Mouse (Mus musculus) liver, adult 2 months (tissue): ENCODE data around the gene Ahcyl1. TPM values are rescaled to one million over a fixed set of nuclear protein-coding genes. Genes with fewer than 3 reads are reported as not detected.

Source experiments
- DNase-seq: peaks from one replicate; pipeline ENCODE4 v3.0.0-alpha.2; 2011; ENCODE audit warnings: low read depth, low spot score; ENCODE audit errors: extremely low read depth
- H3K27ac ChIP-seq: fragments of 200-500 bp; replicated peaks from 2 replicates; pipeline ENCODE4 v1.5.1; 2012; ENCODE audit warnings: low read depth, mild to moderate bottlenecking, control low read depth, inconsistent platforms, low read length; ENCODE audit not compliant: insufficient read depth
- H3K27me3 ChIP-seq: fragments of 200-500 bp; 2 replicates; pipeline ENCODE4 v1.6.1; 2012; ENCODE audit warnings: mild to moderate bottlenecking, moderate library complexity, low read length, inconsistent platforms; ENCODE audit not compliant: control insufficient read depth, insufficient read depth
- H3K36me3 ChIP-seq: fragments of 200-500 bp; 2 replicates; pipeline ENCODE4 v1.6.1; 2012; ENCODE audit warnings: low read length, inconsistent platforms; ENCODE audit not compliant: control insufficient read depth, insufficient read depth
- H3K4me1 ChIP-seq: fragments of 200-500 bp; 2 replicates; pipeline ENCODE4 v1.6.1; 2011; ENCODE audit warnings: low read length; ENCODE audit not compliant: control insufficient read depth, insufficient read depth
- H3K4me3 ChIP-seq: fragments of 200-500 bp; 2 replicates; pipeline ENCODE4 v1.5.1; 2011; ENCODE audit warnings: low read depth, mild to moderate bottlenecking, control low read depth, low read length, moderate library complexity; ENCODE audit not compliant: insufficient read depth
- H3K79me2 ChIP-seq: fragments of 200-500 bp; 2 replicates; pipeline ENCODE4 v1.6.1; 2012; ENCODE audit warnings: inconsistent platforms, mild to moderate bottlenecking, low read length, moderate library complexity; ENCODE audit not compliant: control insufficient read depth, insufficient read depth
- H3K9ac ChIP-seq: fragments of 200-500 bp; 2 replicates; pipeline ENCODE4 v1.6.1; 2012; ENCODE audit warnings: low read depth, mild to moderate bottlenecking, control low read depth, inconsistent platforms, low read length
- CTCF ChIP-seq: fragments of 200-500 bp; IDR thresholded peaks from 2 replicates; pipeline ENCODE4 v1.5.1; 2011; ENCODE audit warnings: low read depth, low read length, control low read depth
- POLR2A ChIP-seq: fragments of 200-500 bp; IDR thresholded peaks from 2 replicates; pipeline ENCODE4 v1.6.1; 2011; ENCODE audit warnings: low read length, control low read depth; ENCODE audit not compliant: insufficient read depth; ENCODE audit errors: extremely low read depth
- WGBS: fragments of 180-500 bp; shearing (Covaris S2); methylation state at CpG from one replicate; pipeline ENCODE4 v1.1.7; 2018; 5-methylcytosine and 5-hydroxymethylcytosine counted together
- polyA plus RNA-seq: library from polyadenylated mRNA; depleted of rRNA; stranded (reverse); fragments of >200 nt; gene quantifications from 2 replicates; pipeline ENCODE4 v1.2.3, GENCODE M21; 2012; rRNA removed
- total RNA-seq: library from RNA; depleted of rRNA; stranded (reverse); fragments of >200 nt; gene quantifications from 2 replicates; pipeline ENCODE4 v1.2.3, GENCODE M21; 2014; rRNA removed

Ahcyl1 gene
- total RNA-seq (50.2 and 52.9 TPM in 2 replicates), polyA plus RNA-seq (40.4 and 42.3 TPM in 2 replicates)

DNA sequence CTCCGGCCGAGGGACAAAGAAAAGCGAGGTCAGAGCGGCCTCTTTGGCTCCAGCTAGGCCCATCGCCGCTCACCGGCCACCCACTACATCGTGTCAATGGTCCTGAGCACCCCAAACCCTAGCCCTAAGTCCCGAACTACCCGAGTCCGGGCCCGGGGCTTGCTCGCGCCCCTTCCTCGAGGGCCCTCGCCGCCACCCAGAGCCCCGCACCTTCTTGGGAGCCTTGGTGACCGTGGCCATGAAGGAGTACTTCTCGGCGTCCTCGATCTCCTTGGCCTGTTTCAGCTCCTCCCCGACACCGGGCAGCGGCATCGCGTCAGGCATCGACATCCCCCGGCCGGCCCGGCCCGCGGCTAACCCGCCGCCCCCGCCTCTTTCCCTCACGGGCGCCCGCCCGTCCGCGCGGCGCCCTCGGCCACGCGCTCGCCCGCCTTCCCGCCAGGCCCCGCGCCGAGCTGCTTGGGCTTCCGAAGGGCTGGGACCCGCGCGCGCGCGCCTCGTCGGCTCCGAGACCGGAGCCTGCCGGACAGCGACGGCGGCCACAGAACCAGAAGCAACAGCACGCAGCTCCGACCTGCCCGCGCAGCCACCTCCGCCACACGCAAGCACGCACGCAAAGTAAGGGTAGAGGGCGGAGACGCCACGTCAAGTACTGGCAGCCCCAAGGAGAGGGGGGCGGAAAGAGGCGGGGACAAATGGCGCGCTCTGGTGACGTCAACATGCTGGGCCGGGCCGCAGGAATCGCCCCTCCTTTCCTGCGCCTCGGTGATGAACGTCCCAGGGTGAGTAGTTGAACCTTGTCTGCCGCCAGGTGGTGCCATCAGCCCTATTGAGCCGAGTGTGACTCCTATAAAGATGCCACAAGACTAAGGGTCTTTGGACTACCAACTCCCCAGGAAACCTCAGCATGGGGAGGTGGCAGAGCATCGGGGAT, at the start of gene Ahcyl1:
TSS of gene Ahcyl1 (minus strand) at position 613 of the 934 bp plus-strand sequence.
- TF ChIP-seq POLR2A = peak; percentile 89
- peak; percentile 97 for TF ChIP-seq CTCF
- DNase-seq = peak; percentile 89
- H3K27ac ChIP-seq = peak within 1 kb of the TSS; percentile 87
- H3K4me3 ChIP-seq = peak within 1 kb of the TSS; percentile 87
- WGBS = under 1% methylated on average over 92 of the region's 93 CpGs
- no peaks in the 10 kb centered on the region for H3K36me3 ChIP-seq
- H3K4me1 ChIP-seq = peaks cover 13% of the 10 kb centered on the region
- peak within 1 kb of the TSS; percentile 89 for H3K9ac ChIP-seq
- H3K79me2 ChIP-seq = peaks cover 16% of the 10 kb centered on the region
- no peaks in the 10 kb centered on the region for H3K27me3 ChIP-seq

GRCm38 (mm10) chr3:107746026-107746425, 49.7 kb upstream of the Ahcyl1 start:
- peak; percentile 14 for DNase-seq
- H3K79me2 ChIP-seq = no peaks in the 10 kb centered on the region
- no peaks in the 10 kb centered on the region for H3K27me3 ChIP-seq
- WGBS = 83% methylated on average over 3 of the region's 3 CpGs
- H3K4me3 ChIP-seq = no peak overlapping the region
- no peak overlapping the region for H3K9ac ChIP-seq
- H3K36me3 ChIP-seq = peaks cover 18% of the 10 kb centered on the region
- peaks cover 10% of the 10 kb centered on the region for H3K4me1 ChIP-seq
- TF ChIP-seq CTCF (no peak), POLR2A (no peak)
- no peak overlapping the region for H3K27ac ChIP-seq

DNA sequence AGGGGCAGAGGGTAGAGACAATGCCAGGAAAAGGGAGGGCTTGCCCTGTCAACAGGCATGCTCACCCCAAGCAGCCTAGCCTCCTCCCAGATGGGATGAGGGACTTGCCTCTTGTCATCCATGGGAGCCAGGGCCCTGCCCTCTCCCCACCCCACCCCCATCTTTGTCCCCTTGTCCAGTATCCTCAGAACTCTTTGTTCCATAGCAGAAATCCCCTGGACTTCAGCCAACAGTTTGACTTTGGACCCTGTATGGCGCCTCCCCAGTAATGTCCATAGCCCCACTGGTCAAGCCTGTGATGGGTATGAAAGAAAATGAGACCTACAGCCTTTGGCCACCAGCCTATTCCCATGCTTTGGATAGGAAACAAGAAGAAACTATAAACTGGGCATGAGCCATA, 47.3 kb upstream of the Ahcyl1 start:
- 64% methylated on average over 1 of the region's 1 CpGs for WGBS
- H3K36me3 ChIP-seq = peaks cover 11% of the 10 kb centered on the region

DNA sequence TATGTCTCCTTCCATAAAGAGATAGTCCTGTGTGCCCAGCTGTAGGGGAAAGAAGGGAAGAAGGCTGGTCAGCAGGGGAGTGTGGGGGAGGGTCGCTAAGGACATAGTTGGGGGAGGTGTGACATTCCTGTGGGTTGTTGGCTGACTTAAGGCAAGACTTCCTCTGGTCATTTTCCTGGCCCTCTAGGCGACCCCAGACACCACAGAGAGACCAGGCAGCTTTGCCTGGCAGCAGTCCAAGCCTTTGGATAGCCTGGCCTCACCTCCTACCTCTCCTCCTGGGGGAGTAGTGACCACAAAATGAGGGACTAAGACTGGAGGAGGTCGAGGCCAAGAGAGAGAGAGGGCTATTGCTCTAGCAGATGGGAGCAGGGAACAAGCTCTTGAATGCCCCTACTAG, 46.7 kb upstream of the Ahcyl1 start:
- Histone ChIP-seq H3K4me1 (peaks cover 10% of the 10 kb centered on the region), H3K27ac (no peak overlapping the region), H3K27me3 (no peaks in the 10 kb centered on the region), H3K9ac (no peak overlapping the region), H3K36me3 (peaks cover 11% of the 10 kb centered on the region), H3K79me2 (no peaks in the 10 kb centered on the region), H3K4me3 (no peak overlapping the region)
- TF ChIP-seq CTCF (no peak), POLR2A (no peak)
- DNase-seq = no peak
- WGBS = 54% methylated on average over 3 of the region's 3 CpGs

More for the DNA sequence above, 47.3 kb upstream of the Ahcyl1 start:
- TF ChIP-seq POLR2A (no peak), CTCF (no peak)
- Histone ChIP-seq H3K79me2 (no peaks in the 10 kb centered on the region), H3K27ac (no peak overlapping the region), H3K27me3 (no peaks in the 10 kb centered on the region), H3K4me1 (peaks cover 10% of the 10 kb centered on the region), H3K9ac (no peak overlapping the region), H3K4me3 (no peak overlapping the region)
- DNase-seq = peak; percentile 42

GRCm38 (mm10) chr3:107742071-107742710, 45.8 kb upstream of the Ahcyl1 start:
- no peaks in the 10 kb centered on the region for H3K79me2 ChIP-seq

More at GRCm38 (mm10) chr3:107742071-107742710, 45.8 kb upstream of the Ahcyl1 start:
- Histone ChIP-seq H3K4me3 (no peak overlapping the region), H3K4me1 (peaks cover 10% of the 10 kb centered on the region), H3K27ac (no peak overlapping the region), H3K9ac (no peak overlapping the region), H3K36me3 (peaks cover 11% of the 10 kb centered on the region), H3K27me3 (no peaks in the 10 kb centered on the region)
- no peak for DNase-seq
- 86% methylated on average over 10 of the region's 10 CpGs for WGBS
- no peak for TF ChIP-seq CTCF
- no peak for TF ChIP-seq POLR2A
